Mouse (Mus musculus): ENCODE data around the gene Duox1.

DNA sequence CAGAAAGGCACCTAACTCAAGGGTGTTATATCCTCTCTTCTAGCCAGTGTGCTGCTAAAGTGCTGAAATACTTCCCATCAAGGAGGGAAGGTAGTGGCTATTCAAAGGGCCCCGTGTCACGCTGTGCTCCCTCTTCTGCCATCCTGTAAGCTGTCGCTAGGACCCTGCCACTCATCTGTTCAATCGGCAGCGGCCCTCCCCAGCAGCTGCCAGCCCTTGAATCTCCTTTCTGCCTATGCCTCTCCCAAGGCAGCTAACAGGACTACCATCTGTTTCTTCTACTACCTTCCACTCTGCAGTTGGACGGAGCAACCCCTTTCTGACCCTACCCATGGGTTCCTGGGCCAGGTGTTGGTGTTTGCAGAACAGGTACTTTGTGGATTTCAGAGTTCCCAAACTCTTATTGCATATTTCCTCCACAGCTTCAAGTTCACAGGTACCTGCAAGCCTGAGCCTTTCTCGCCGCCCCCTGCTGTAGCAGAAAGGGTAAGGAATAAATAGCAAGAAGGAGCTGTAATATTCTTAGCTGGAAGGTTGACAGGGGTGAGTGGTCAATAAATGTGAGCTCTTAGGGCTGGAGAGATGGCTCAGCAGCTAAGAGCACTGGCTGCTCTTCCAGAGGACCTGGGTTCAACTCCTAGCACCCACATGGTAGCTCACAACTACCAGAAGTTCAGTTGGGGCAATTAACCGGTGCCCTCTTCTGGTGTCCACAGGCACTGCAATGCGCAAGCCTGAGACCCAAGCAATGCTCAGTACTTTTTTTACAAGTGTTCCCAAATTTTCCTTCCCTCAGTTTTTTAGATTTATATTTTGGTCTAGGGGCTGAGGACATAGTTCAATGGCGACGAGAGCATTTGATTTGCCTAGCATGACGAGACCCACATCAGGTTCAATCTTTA is 47.4 kb downstream of the Duox1 start:
- peak; percentile 21 for TF ChIP-seq CTCF (IDR thresholded peaks at IDR 0.05; ENCODE audit: low read depth, low read length)
- TF ChIP-seq POLR2A (IDR thresholded peaks at IDR 0.05; ENCODE audit: insufficient read depth, low read length) = no peak
- TF ChIP-seq EP300 (IDR thresholded peaks at IDR 0.05; ENCODE audit: insufficient read depth, low read depth, low read length) = no peak

Data from ES-Bruce4 (cell line).